16 mouse cellular contexts compared by ENCODE assay signal in genomic region chr7:30626647-30627046, GRCm38 (mm10). TPM values are rescaled to one million over a fixed set of nuclear protein-coding genes. Genes with fewer than 3 reads are reported as not detected.
DNase-seq lines count a peak whose midpoint lies in the region; ATAC-seq and TF ChIP-seq lines count a peak whose summit lies in the region.
"Had no signal": no experiment of that assay in that cellular context is flagged by ENCODE, and none has a peak within 500 bp of the region (broad histone marks: within the 10 kb centered on the region; RNA-seq: fewer than 3 reads in every experiment).

No protein-coding gene starts in this region.

- H3K4me1 ChIP-seq in heart, embryonic 13.5 days: peaks cover 22% of the 10 kb centered on the region
- peaks cover 18% of the 10 kb centered on the region for H3K4me1 ChIP-seq in midbrain, embryonic 13.5 days (replicated peaks)
- H3K4me1 ChIP-seq in midbrain, postnatal 0 days (ENCODE audit: insufficient read depth, low read length): no peaks in the 10 kb centered on the region; the same call in 1 of the 2 replicates
- peaks cover 12% of the 10 kb centered on the region for H3K4me1 ChIP-seq in hindbrain, embryonic 15.5 days (replicated peaks)

- H3K9ac ChIP-seq in heart, embryonic 13.5 days: no peak overlapping the region
- H3K9ac ChIP-seq in midbrain, embryonic 13.5 days (replicated peaks): no peak overlapping the region
- no peak overlapping the region for H3K9ac ChIP-seq in midbrain, postnatal 0 days (replicated peaks; ENCODE audit: low read length, poor library complexity, severe bottlenecking)
- no peak overlapping the region for H3K9ac ChIP-seq in hindbrain, embryonic 15.5 days

- no peak overlapping the region for H3K27ac ChIP-seq in heart, embryonic 13.5 days (replicated peaks)
- H3K27ac ChIP-seq in midbrain, embryonic 13.5 days: no peak overlapping the region
- no peak overlapping the region for H3K27ac ChIP-seq in midbrain, postnatal 0 days (ENCODE audit: low read depth, low read length)
- no peak overlapping the region for H3K27ac ChIP-seq in hindbrain, embryonic 15.5 days (replicated peaks)
- H3K27ac ChIP-seq: neural tube, embryonic 12.5 days had no signal

- no peak overlapping the region for H3K4me3 ChIP-seq in heart, embryonic 13.5 days
- H3K4me3 ChIP-seq in midbrain, embryonic 13.5 days (replicated peaks): peak overlapping the region; percentile 91; the same call in 1 of the 2 replicates
- H3K4me3 ChIP-seq in midbrain, postnatal 0 days (ENCODE audit: low read depth, low read length): no peak overlapping the region
- no peak overlapping the region for H3K4me3 ChIP-seq in hindbrain, embryonic 15.5 days

- no peak for TF ChIP-seq CTCF in midbrain, postnatal 0 days (IDR thresholded peaks at IDR 0.05)

- peaks cover 31% of the 10 kb centered on the region for H3K36me3 ChIP-seq in heart, embryonic 13.5 days
- H3K36me3 ChIP-seq in midbrain, embryonic 13.5 days: peaks cover 28% of the 10 kb centered on the region
- peaks cover 4% of the 10 kb centered on the region; the same call in 1 of the 2 replicates for H3K36me3 ChIP-seq in midbrain, postnatal 0 days (ENCODE audit: insufficient read depth, low read length)
- peaks cover 22% of the 10 kb centered on the region for H3K36me3 ChIP-seq in hindbrain, embryonic 15.5 days

- ATAC-seq in heart, embryonic 13.5 days (ENCODE audit: extremely low read depth, insufficient number of reproducible peaks, low FRiP score, low TSS enrichment): no peak
- ATAC-seq in midbrain, embryonic 13.5 days: no peak
- no peak for ATAC-seq in midbrain, postnatal 0 days (ENCODE audit: low FRiP score)
- ATAC-seq in hindbrain, embryonic 15.5 days (ENCODE audit: low FRiP score, low read depth): no peak; the same call in 1 of the 2 replicates

- H3K9me3 ChIP-seq in heart, embryonic 13.5 days: no peaks in the 10 kb centered on the region
- no peaks in the 10 kb centered on the region for H3K9me3 ChIP-seq in midbrain, embryonic 13.5 days
- no peaks in the 10 kb centered on the region for H3K9me3 ChIP-seq in midbrain, postnatal 0 days (ENCODE audit: low read length)
- no peaks in the 10 kb centered on the region for H3K9me3 ChIP-seq in hindbrain, embryonic 15.5 days
- H3K9me3 ChIP-seq: limb, embryonic 10.5 days; neural tube, embryonic 12.5 days had no signal

- H3K27me3 ChIP-seq in heart, embryonic 13.5 days (replicated peaks): peaks cover 31% of the 10 kb centered on the region
- peaks cover 25% of the 10 kb centered on the region for H3K27me3 ChIP-seq in midbrain, embryonic 13.5 days
- peaks cover 7% of the 10 kb centered on the region; the same call in 1 of the 2 replicates for H3K27me3 ChIP-seq in midbrain, postnatal 0 days (ENCODE audit: insufficient read depth, low read length)
- H3K27me3 ChIP-seq in hindbrain, embryonic 15.5 days: peaks cover 23% of the 10 kb centered on the region

- DNase-seq in heart, adult 18-20 months: no peak
- no peak for DNase-seq in midbrain, postnatal 0 days (ENCODE audit: low spot score)
- no peak for DNase-seq in ovary, postnatal 14 days (ENCODE audit: low spot score)
- DNase-seq in layer of hippocampus, adult 8-10 months (ENCODE audit: low spot score in 2 of 2): no peak
- DNase-seq in cerebellum, adult 18-20 months: no peak

- WGBS in heart, embryonic 13.5 days: 79% methylated on average over 5 of the region's 5 CpGs
- 86% methylated on average over 5 of the region's 5 CpGs for WGBS in midbrain, embryonic 13.5 days
- 85% methylated on average over 5 of the region's 5 CpGs for WGBS in midbrain, postnatal 0 days
- WGBS in hindbrain, embryonic 15.5 days: 85% methylated on average over 5 of the region's 5 CpGs

- H3K4me2 ChIP-seq in heart, embryonic 13.5 days: peak overlapping the region; percentile 93
- H3K4me2 ChIP-seq in midbrain, embryonic 13.5 days (replicated peaks): peak overlapping the region; percentile 96
- no peak overlapping the region for H3K4me2 ChIP-seq in midbrain, postnatal 0 days (ENCODE audit: low read depth, low read length, poor library complexity, severe bottlenecking)
- H3K4me2 ChIP-seq in hindbrain, embryonic 15.5 days: peak overlapping the region; percentile 68; the same call in 1 of the 2 replicates

RNA-seq across cellular contexts. Expression of gene Cox6b1, which starts 0.7 kb away (rescaled TPM):
- polyA plus RNA-seq in heart, embryonic 13.5 days (2015; fragmentation: Nextera tagmentation; extraction: Ambion mirVana): 1,963 and 2,109 TPM in 2 replicates
- 1,000 to 10,000 TPM; 4,470 to 4,611 TPM for total RNA-seq in heart, adult 18-20 months (2021)
- 1,046 and 1,055 TPM in 2 replicates for polyA plus RNA-seq in midbrain, embryonic 13.5 days (2015; fragmentation: Nextera tagmentation; extraction: Ambion mirVana)
- total RNA-seq in midbrain, postnatal 0 days (2014; rRNA removed): 310 and 337 TPM in 2 replicates
- polyA plus RNA-seq in midbrain, postnatal 0 days (2015; fragmentation: Nextera tagmentation; extraction: Ambion mirVana): 1,351 and 1,409 TPM in 2 replicates
- 1,185 and 1,301 TPM in 2 replicates for polyA plus RNA-seq in hindbrain, embryonic 15.5 days (2015; fragmentation: Nextera tagmentation; extraction: Ambion mirVana)
- 100 to 1,000 TPM; 631 to 661 (median 651) TPM for total RNA-seq in layer of hippocampus, adult 8-10 months (2022)

RNA-seq across cellular contexts. Expression of gene Etv2, which starts 9.0 kb away (rescaled TPM):
- 0.33 and 0.37 TPM in 2 replicates for polyA plus RNA-seq in heart, embryonic 13.5 days (2015; fragmentation: Nextera tagmentation; extraction: Ambion mirVana)
- total RNA-seq in heart, adult 18-20 months (2021): not detected
- polyA plus RNA-seq in midbrain, embryonic 13.5 days (2015; fragmentation: Nextera tagmentation; extraction: Ambion mirVana): not detected in 2 replicates
- total RNA-seq in midbrain, postnatal 0 days (2014; rRNA removed): 1.2 TPM in 1 of 2 replicates, not detected in the other
- 0.15 TPM in 1 of 2 replicates, not detected in the other for polyA plus RNA-seq in midbrain, postnatal 0 days (2015; fragmentation: Nextera tagmentation; extraction: Ambion mirVana)
- polyA plus RNA-seq in hindbrain, embryonic 15.5 days (2015; fragmentation: Nextera tagmentation; extraction: Ambion mirVana): not detected in 2 replicates
- total RNA-seq in layer of hippocampus, adult 8-10 months (2022): not detected
- total RNA-seq: adrenal gland, postnatal 14 days; gastrocnemius, postnatal 10 days; layer of hippocampus, postnatal 10 days had no signal
- polyA plus RNA-seq: erythroblast, embryonic 14.5 days; heart, embryonic 16.5 days; neural tube, embryonic 12.5 days; Patski had no signal

RNA-seq across cellular contexts. Expression of gene Upk1a, which starts 14.0 kb away (rescaled TPM):
- polyA plus RNA-seq in heart, embryonic 13.5 days (2015; fragmentation: Nextera tagmentation; extraction: Ambion mirVana): 0.33 and 0.37 TPM in 2 replicates
- under 1 TPM in 1 of 2 experiments, not detected in 1; 0.26 TPM for total RNA-seq in heart, adult 18-20 months (2021)
- 0.46 and 0.73 TPM in 2 replicates for polyA plus RNA-seq in midbrain, embryonic 13.5 days (2015; fragmentation: Nextera tagmentation; extraction: Ambion mirVana)
- total RNA-seq in midbrain, postnatal 0 days (2014; rRNA removed): 0.76 and 1.5 TPM in 2 replicates
- polyA plus RNA-seq in midbrain, postnatal 0 days (2015; fragmentation: Nextera tagmentation; extraction: Ambion mirVana): 0.65 and 0.84 TPM in 2 replicates
- 0.51 and 0.82 TPM in 2 replicates for polyA plus RNA-seq in hindbrain, embryonic 15.5 days (2015; fragmentation: Nextera tagmentation; extraction: Ambion mirVana)
- 1 to 10 TPM in 1 of 4 experiments, under 1 TPM in 2, not detected in 1; 0.39 to 1.2 (median 0.89) TPM for total RNA-seq in layer of hippocampus, adult 8-10 months (2022)

RNA-seq across cellular contexts. Expression of gene Rbm42, which starts 23.5 kb away (rescaled TPM):
- 79.5 and 88.4 TPM in 2 replicates for polyA plus RNA-seq in heart, embryonic 13.5 days (2015; fragmentation: Nextera tagmentation; extraction: Ambion mirVana)
- 10 to 100 TPM; 46.0 to 49.1 TPM for total RNA-seq in heart, adult 18-20 months (2021)
- 130 and 153 TPM in 2 replicates for polyA plus RNA-seq in midbrain, embryonic 13.5 days (2015; fragmentation: Nextera tagmentation; extraction: Ambion mirVana)
- 163 and 185 TPM in 2 replicates for total RNA-seq in midbrain, postnatal 0 days (2014; rRNA removed)
- 120 and 123 TPM in 2 replicates for polyA plus RNA-seq in midbrain, postnatal 0 days (2015; fragmentation: Nextera tagmentation; extraction: Ambion mirVana)
- polyA plus RNA-seq in hindbrain, embryonic 15.5 days (2015; fragmentation: Nextera tagmentation; extraction: Ambion mirVana): 131 and 139 TPM in 2 replicates
- total RNA-seq in layer of hippocampus, adult 8-10 months (2022): 10 to 100 TPM; 61.9 to 71.5 (median 70.1) TPM

RNA-seq across cellular contexts. Expression of gene Zbtb32, which starts 27.9 kb away (rescaled TPM):
- 0.13 and 0.19 TPM in 2 replicates for polyA plus RNA-seq in heart, embryonic 13.5 days (2015; fragmentation: Nextera tagmentation; extraction: Ambion mirVana)
- total RNA-seq in heart, adult 18-20 months (2021): under 1 TPM in 1 of 2 experiments, not detected in 1; 0.21 TPM
- 0.14 and 0.31 TPM in 2 replicates for polyA plus RNA-seq in midbrain, embryonic 13.5 days (2015; fragmentation: Nextera tagmentation; extraction: Ambion mirVana)
- total RNA-seq in midbrain, postnatal 0 days (2014; rRNA removed): not detected in 2 replicates
- polyA plus RNA-seq in midbrain, postnatal 0 days (2015; fragmentation: Nextera tagmentation; extraction: Ambion mirVana): 0.22 and 0.39 TPM in 2 replicates
- polyA plus RNA-seq in hindbrain, embryonic 15.5 days (2015; fragmentation: Nextera tagmentation; extraction: Ambion mirVana): 0.10 and 0.37 TPM in 2 replicates
- total RNA-seq in layer of hippocampus, adult 8-10 months (2022): not detected
- total RNA-seq: gastrocnemius, postnatal 10 days; layer of hippocampus, postnatal 10 days had no signal
